Mouse (Mus musculus): ENCODE measurements around the gene Hbs1l.

GRCm38 (mm10) chr10:21318996-21319395 lies 23.2 kb downstream of the Hbs1l start:
- TF ChIP-seq CTCF (IDR thresholded peaks at IDR 0.05; ENCODE audit: extremely low read depth, insufficient read length, insufficient replicate concordance, low read depth, low read length) (no peak), POLR2A (IDR thresholded peaks at IDR 0.05; ENCODE audit: low read depth, low read length) (no peak)
